Mouse (Mus musculus): ENCODE results near the gene Hoxb3. TPM values are rescaled to one million over a fixed set of nuclear protein-coding genes. Genes with fewer than 3 reads are reported as not detected.

The Hoxb3 gene
- 11.9 and 14.5 TPM in 2 replicates for polyA plus RNA-seq (2015; fragmentation: Nextera tagmentation; extraction: Ambion mirVana)

- peaks cover 10% of the 10 kb centered on the region for H3K4me1 ChIP-seq (replicated peaks)
- no peaks in the 10 kb centered on the region for H3K36me3 ChIP-seq
- H3K27ac ChIP-seq = peak within 1 kb of the TSS; percentile 100
- WGBS = 2% methylated on average over 10 of the region's 10 CpGs
- H3K9ac ChIP-seq = peak within 1 kb of the TSS; percentile 99
- H3K27me3 ChIP-seq = peaks cover 92% of the 10 kb centered on the region
- H3K4me2 ChIP-seq = peak within 1 kb of the TSS; percentile 83
- ATAC-seq (ENCODE audit: low FRiP score) = no peak
- no peaks in the 10 kb centered on the region for H3K9me3 ChIP-seq
- H3K4me3 ChIP-seq = peak within 1 kb of the TSS; percentile 57
Observed at GRCm38 (mm10) chr11:96323154-96323553, at the start of gene Hoxb3. Gene Hoxb3, plus strand, starts transcription at chr11:96323326.

- peak overlapping the region; percentile 31 for H3K4me2 ChIP-seq
- ATAC-seq (ENCODE audit: low FRiP score) = no peak
- peak overlapping the region; percentile 34 for H3K4me3 ChIP-seq
- peaks cover 14% of the 10 kb centered on the region for H3K4me1 ChIP-seq (replicated peaks)
- H3K9ac ChIP-seq = 0 out of 2 replicates have a peak overlapping the region, but pooled peaks have one; percentile 61
- H3K27ac ChIP-seq = peak overlapping the region; percentile 73
- H3K9me3 ChIP-seq = no peaks in the 10 kb centered on the region
- peaks cover 98% of the 10 kb centered on the region for H3K27me3 ChIP-seq
- WGBS = 3% methylated on average over 10 of the region's 10 CpGs
- no peaks in the 10 kb centered on the region for H3K36me3 ChIP-seq
Observed at GRCm38 (mm10) chr11:96274428-96274827, 48.7 kb upstream of the Hoxb3 start.

- Histone ChIP-seq H3K4me3 (no peak overlapping the region), H3K4me2 (peak overlapping the region; percentile 43; the same call in 1 of the 2 replicates), H3K9me3 (no peaks in the 10 kb centered on the region), H3K4me1 (replicated peaks) (peaks cover 12% of the 10 kb centered on the region), H3K27me3 (peaks cover 97% of the 10 kb centered on the region), H3K9ac (no peak overlapping the region), H3K27ac (0 out of 2 replicates have a peak overlapping the region, but pooled peaks have one; percentile 20), H3K36me3 (no peaks in the 10 kb centered on the region)
- no peak for ATAC-seq (ENCODE audit: low FRiP score)
- 3% methylated on average over 4 of the region's 4 CpGs for WGBS
Observed at GRCm38 (mm10) chr11:96275896-96276295, 47.2 kb upstream of the Hoxb3 start.

- Histone ChIP-seq H3K36me3 (no peaks in the 10 kb centered on the region), H3K27ac (peak overlapping the region; percentile 83), H3K4me2 (peak overlapping the region; percentile 43), H3K9ac (peak overlapping the region; percentile 49; the same call in 1 of the 2 replicates), H3K27me3 (peaks cover 97% of the 10 kb centered on the region), H3K9me3 (no peaks in the 10 kb centered on the region), H3K4me3 (peak overlapping the region; percentile 17), H3K4me1 (replicated peaks) (peaks cover 2% of the 10 kb centered on the region)
- WGBS = 1% methylated on average over 35 of the region's 35 CpGs
- ATAC-seq (ENCODE audit: low FRiP score) = no peak
Observed at GRCm38 (mm10) chr11:96277151-96278044, 45.7 kb upstream of the Hoxb3 start.

GRCm38 (mm10) chr11:96278324-96278723 lies 44.8 kb upstream of the Hoxb3 start:
- Histone ChIP-seq H3K4me3 (0 out of 2 replicates have a peak overlapping the region, but pooled peaks have one; percentile 5), H3K27ac (peak overlapping the region; percentile 83), H3K4me2 (peak overlapping the region; percentile 43), H3K9ac (no peak overlapping the region), H3K9me3 (no peaks in the 10 kb centered on the region), H3K27me3 (peaks cover 95% of the 10 kb centered on the region), H3K36me3 (no peaks in the 10 kb centered on the region), H3K4me1 (replicated peaks) (no peaks in the 10 kb centered on the region)
- WGBS = 19% methylated on average over 14 of the region's 14 CpGs
- no peak for ATAC-seq (ENCODE audit: low FRiP score)

- Histone ChIP-seq H3K4me1 (replicated peaks) (no peaks in the 10 kb centered on the region), H3K36me3 (no peaks in the 10 kb centered on the region), H3K27ac (peak overlapping the region; percentile 83; the same call in 1 of the 2 replicates), H3K27me3 (peaks cover 95% of the 10 kb centered on the region), H3K4me3 (no peak overlapping the region), H3K9me3 (no peaks in the 10 kb centered on the region), H3K4me2 (peak overlapping the region; percentile 49), H3K9ac (no peak overlapping the region)
- ATAC-seq (ENCODE audit: low FRiP score) = 0 out of 2 replicates have a peak, but pooled peaks have one; percentile 46
- WGBS = under 1% methylated on average over 9 of the region's 9 CpGs
Observed at GRCm38 (mm10) chr11:96278773-96279172, 44.4 kb upstream of the Hoxb3 start.

- Histone ChIP-seq H3K27ac (peak overlapping the region; percentile 81), H3K9ac (peak overlapping the region; percentile 71), H3K27me3 (peaks cover 95% of the 10 kb centered on the region), H3K36me3 (no peaks in the 10 kb centered on the region), H3K4me1 (replicated peaks) (no peaks in the 10 kb centered on the region; the same call in 1 of the 2 replicates), H3K9me3 (no peaks in the 10 kb centered on the region), H3K4me3 (peak overlapping the region; percentile 30), H3K4me2 (peak overlapping the region; percentile 49)
- whole genome bisulfite sequencing = 3% methylated on average over 31 of the region's 31 CpGs
- ATAC-seq (ENCODE audit: low FRiP score) = 0 out of 2 replicates have a peak, but pooled peaks have one; percentile 50
Observed at GRCm38 (mm10) chr11:96279421-96280233, 43.5 kb upstream of the Hoxb3 start.

GRCm38 (mm10) chr11:96280399-96281378 lies 42.4 kb upstream of the Hoxb3 start:
- 11% methylated on average over 8 of the region's 8 CpGs for WGBS
- Histone ChIP-seq H3K4me3 (peak overlapping the region; percentile 48), H3K9me3 (no peaks in the 10 kb centered on the region), H3K9ac (peak overlapping the region; percentile 71), H3K27ac (peak overlapping the region; percentile 81), H3K4me1 (replicated peaks) (no peaks in the 10 kb centered on the region; the same call in none of the 2 replicates), H3K27me3 (peaks cover 94% of the 10 kb centered on the region), H3K4me2 (peak overlapping the region; percentile 54), H3K36me3 (no peaks in the 10 kb centered on the region)
- ATAC-seq (ENCODE audit: low FRiP score) = no peak

- Histone ChIP-seq H3K4me1 (replicated peaks) (no peaks in the 10 kb centered on the region; the same call in none of the 2 replicates), H3K27ac (peak overlapping the region; percentile 81), H3K36me3 (no peaks in the 10 kb centered on the region), H3K9me3 (no peaks in the 10 kb centered on the region), H3K4me3 (peak overlapping the region; percentile 48), H3K4me2 (peak overlapping the region; percentile 54), H3K27me3 (peaks cover 93% of the 10 kb centered on the region), H3K9ac (peak overlapping the region; percentile 49)
- no peak for ATAC-seq (ENCODE audit: low FRiP score)
- 6% methylated on average over 18 of the region's 18 CpGs for WGBS
Observed at GRCm38 (mm10) chr11:96281396-96281795, 41.7 kb upstream of the Hoxb3 start.

GRCm38 (mm10) chr11:96281855-96282570 lies 41.1 kb upstream of the Hoxb3 start, which contains the start of gene Hoxb8:
Gene Hoxb8, plus strand, starts transcription at chr11:96281905.
- peaks cover 93% of the 10 kb centered on the region for H3K27me3 ChIP-seq
- H3K4me1 ChIP-seq (replicated peaks) = peaks cover 3% of the 10 kb centered on the region
- WGBS = under 1% methylated on average over 27 of the region's 27 CpGs
- H3K9me3 ChIP-seq = no peaks in the 10 kb centered on the region
- peak within 1 kb of the TSS; percentile 95 for H3K27ac ChIP-seq
- H3K4me2 ChIP-seq = peak within 1 kb of the TSS; percentile 54
- peak within 1 kb of the TSS; percentile 48 for H3K4me3 ChIP-seq
- H3K36me3 ChIP-seq = no peaks in the 10 kb centered on the region
- ATAC-seq (ENCODE audit: low FRiP score) = no peak
- peak within 1 kb of the TSS; percentile 84 for H3K9ac ChIP-seq

Data from hindbrain, embryonic 13.5 days (tissue).